Mouse (Mus musculus): ENCODE results near the gene Cd164l2. TPM values are rescaled to one million over a fixed set of nuclear protein-coding genes. Genes with fewer than 3 reads are reported as not detected.

The Cd164l2 gene
- polyA plus RNA-seq, 1 experiment: 10.0 TPM

GRCm38 (mm10) chr4:133196136-133196535, 15.8 kb upstream of the Cd164l2 start:
- Histone ChIP-seq H3K4me1 (ENCODE audit: control insufficient read depth, insufficient read depth, low read length) (peaks cover 12% of the 10 kb centered on the region), H3K27ac (ENCODE audit: control insufficient read depth, insufficient read depth, low read depth, low read length) (no peak overlapping the region), H3K36me3 (ENCODE audit: control insufficient read depth, insufficient read depth, low read length) (peaks cover 1% of the 10 kb centered on the region; the same call in 1 of the 2 replicates)

GRCm38 (mm10) chr4:133196852-133197251, 15.1 kb upstream of the Cd164l2 start:
- Histone ChIP-seq H3K4me1 (ENCODE audit: control insufficient read depth, insufficient read depth, low read length) (peaks cover 12% of the 10 kb centered on the region), H3K27ac (ENCODE audit: control insufficient read depth, insufficient read depth, low read depth, low read length) (no peak overlapping the region), H3K27me3 (ENCODE audit: control insufficient read depth, insufficient read depth, low read length) (no peaks in the 10 kb centered on the region), H3K4me3 (ENCODE audit: control insufficient read depth, low read depth, low read length) (no peak overlapping the region), H3K36me3 (ENCODE audit: control insufficient read depth, insufficient read depth, low read length) (no peaks in the 10 kb centered on the region)
- TF ChIP-seq CTCF (IDR thresholded peaks at IDR 0.05; ENCODE audit: control insufficient read depth, insufficient read depth, insufficient replicate concordance, low read depth, low read length): no peak
- no peak for TF ChIP-seq POLR2A (IDR thresholded peaks at IDR 0.05; ENCODE audit: control insufficient read depth, low read depth, low read length)

More at GRCm38 (mm10) chr4:133196136-133196535, 15.8 kb upstream of the Cd164l2 start:
- no peaks in the 10 kb centered on the region for H3K27me3 ChIP-seq (ENCODE audit: control insufficient read depth, insufficient read depth, low read length)
- no peak overlapping the region for H3K4me3 ChIP-seq (ENCODE audit: control insufficient read depth, low read depth, low read length)
- TF ChIP-seq POLR2A (IDR thresholded peaks at IDR 0.05; ENCODE audit: control insufficient read depth, low read depth, low read length) (no peak), CTCF (IDR thresholded peaks at IDR 0.05; ENCODE audit: control insufficient read depth, insufficient read depth, insufficient replicate concordance, low read depth, low read length) (no peak)

GRCm38 (mm10) chr4:133197355-133197754, 14.6 kb upstream of the Cd164l2 start:
- Histone ChIP-seq H3K4me3 (ENCODE audit: control insufficient read depth, low read depth, low read length) (no peak overlapping the region), H3K27ac (ENCODE audit: control insufficient read depth, insufficient read depth, low read depth, low read length) (no peak overlapping the region; the same call in 1 of the 2 replicates)
- no peak for TF ChIP-seq POLR2A (IDR thresholded peaks at IDR 0.05; ENCODE audit: control insufficient read depth, low read depth, low read length)
- TF ChIP-seq CTCF (IDR thresholded peaks at IDR 0.05; ENCODE audit: control insufficient read depth, insufficient read depth, insufficient replicate concordance, low read depth, low read length): no peak

GRCm38 (mm10) chr4:133197801-133198286, 14.1 kb upstream of the Cd164l2 start:
- Histone ChIP-seq H3K36me3 (ENCODE audit: control insufficient read depth, insufficient read depth, low read length) (no peaks in the 10 kb centered on the region), H3K4me3 (ENCODE audit: control insufficient read depth, low read depth, low read length) (no peak overlapping the region), H3K27ac (ENCODE audit: control insufficient read depth, insufficient read depth, low read depth, low read length) (no peak overlapping the region; the same call in 1 of the 2 replicates), H3K27me3 (ENCODE audit: control insufficient read depth, insufficient read depth, low read length) (no peaks in the 10 kb centered on the region), H3K4me1 (ENCODE audit: control insufficient read depth, insufficient read depth, low read length) (peaks cover 12% of the 10 kb centered on the region)
- no peak for TF ChIP-seq POLR2A (IDR thresholded peaks at IDR 0.05; ENCODE audit: control insufficient read depth, low read depth, low read length)
- TF ChIP-seq CTCF (IDR thresholded peaks at IDR 0.05; ENCODE audit: control insufficient read depth, insufficient read depth, insufficient replicate concordance, low read depth, low read length): no peak

More at GRCm38 (mm10) chr4:133197355-133197754, 14.6 kb upstream of the Cd164l2 start:
- peaks cover 12% of the 10 kb centered on the region for H3K4me1 ChIP-seq (ENCODE audit: control insufficient read depth, insufficient read depth, low read length)
- H3K36me3 ChIP-seq (ENCODE audit: control insufficient read depth, insufficient read depth, low read length): no peaks in the 10 kb centered on the region
- no peaks in the 10 kb centered on the region for H3K27me3 ChIP-seq (ENCODE audit: control insufficient read depth, insufficient read depth, low read length)

GRCm38 (mm10) chr4:133198337-133199180, 13.4 kb upstream of the Cd164l2 start:
- Histone ChIP-seq H3K27ac (ENCODE audit: control insufficient read depth, insufficient read depth, low read depth, low read length) (no peak overlapping the region; the same call in 1 of the 2 replicates), H3K4me1 (ENCODE audit: control insufficient read depth, insufficient read depth, low read length) (peaks cover 12% of the 10 kb centered on the region), H3K36me3 (ENCODE audit: control insufficient read depth, insufficient read depth, low read length) (no peaks in the 10 kb centered on the region), H3K27me3 (ENCODE audit: control insufficient read depth, insufficient read depth, low read length) (no peaks in the 10 kb centered on the region), H3K4me3 (ENCODE audit: control insufficient read depth, low read depth, low read length) (no peak overlapping the region)
- TF ChIP-seq CTCF (IDR thresholded peaks at IDR 0.05; ENCODE audit: control insufficient read depth, insufficient read depth, insufficient replicate concordance, low read depth, low read length): no peak
- TF ChIP-seq POLR2A (IDR thresholded peaks at IDR 0.05; ENCODE audit: control insufficient read depth, low read depth, low read length): no peak

- H3K27ac ChIP-seq (ENCODE audit: control insufficient read depth, insufficient read depth, low read depth, low read length): no peak overlapping the region
- H3K36me3 ChIP-seq (ENCODE audit: control insufficient read depth, insufficient read depth, low read length): no peaks in the 10 kb centered on the region
- H3K27me3 ChIP-seq (ENCODE audit: control insufficient read depth, insufficient read depth, low read length): no peaks in the 10 kb centered on the region
- no peak for TF ChIP-seq POLR2A (IDR thresholded peaks at IDR 0.05; ENCODE audit: control insufficient read depth, low read depth, low read length)
- TF ChIP-seq CTCF (IDR thresholded peaks at IDR 0.05; ENCODE audit: control insufficient read depth, insufficient read depth, insufficient replicate concordance, low read depth, low read length): no peak
- H3K4me1 ChIP-seq (ENCODE audit: control insufficient read depth, insufficient read depth, low read length): peaks cover 12% of the 10 kb centered on the region
- no peak overlapping the region for H3K4me3 ChIP-seq (ENCODE audit: control insufficient read depth, low read depth, low read length)
Measured at GRCm38 (mm10) chr4:133199743-133200142, 12.2 kb upstream of the Cd164l2 start.

GRCm38 (mm10) chr4:133200343-133200742, 11.6 kb upstream of the Cd164l2 start:
- no peak overlapping the region for H3K27ac ChIP-seq (ENCODE audit: control insufficient read depth, insufficient read depth, low read depth, low read length)
- peaks cover 12% of the 10 kb centered on the region for H3K4me1 ChIP-seq (ENCODE audit: control insufficient read depth, insufficient read depth, low read length)
- no peaks in the 10 kb centered on the region for H3K36me3 ChIP-seq (ENCODE audit: control insufficient read depth, insufficient read depth, low read length)
- TF ChIP-seq CTCF (IDR thresholded peaks at IDR 0.05; ENCODE audit: control insufficient read depth, insufficient read depth, insufficient replicate concordance, low read depth, low read length) (no peak), POLR2A (IDR thresholded peaks at IDR 0.05; ENCODE audit: control insufficient read depth, low read depth, low read length) (no peak)
- H3K27me3 ChIP-seq (ENCODE audit: control insufficient read depth, insufficient read depth, low read length): no peaks in the 10 kb centered on the region
- no peak overlapping the region for H3K4me3 ChIP-seq (ENCODE audit: control insufficient read depth, low read depth, low read length)

Data from testis, adult 2 months (tissue).